Mouse (Mus musculus) heart, embryonic 14.5 days (tissue): ENCODE measurements around the gene Ubtf. TPM values are rescaled to one million over a fixed set of nuclear protein-coding genes. Genes with fewer than 3 reads are reported as not detected.

Experiments
- ATAC-seq: fragments of 200-750 bp; cut with Nextera tagmentation; 2 replicates; pipeline ENCODE4 v1.8.0; 2017; ENCODE audit warnings: low read depth, moderate TSS enrichment; ENCODE audit not compliant: insufficient number of reproducible peaks, insufficient read depth, low FRiP score
- H3K27ac ChIP-seq, 2 experiments: fragments of 200-500 bp in 1 of 2; fragments of 300-500 bp in 1 of 2; sonication (generic) in 1 of 2; replicated peaks in 1 of 2; 2 replicates each; pipeline ENCODE4 v1.5.1; 2012 to 2014; ENCODE audit warnings: low read depth in 2 of 2, low read length in 2 of 2, control low read depth in 1 of 2, mild to moderate bottlenecking in 1 of 2, mixed read lengths in 1 of 2; ENCODE audit not compliant: control insufficient read depth in 1 of 2, insufficient read depth in 1 of 2
- H3K27me3 ChIP-seq: fragments of 300-500 bp; sonication (generic); 2 replicates; pipeline ENCODE4 v1.6.1; 2014; ENCODE audit warnings: mild to moderate bottlenecking, low read length, control low read depth; ENCODE audit not compliant: control insufficient read depth, insufficient read depth
- H3K36me3 ChIP-seq: fragments of 300-500 bp; sonication (generic); 2 replicates; pipeline ENCODE4 v1.6.1; 2014; ENCODE audit warnings: mild to moderate bottlenecking, control low read depth, low read length, mixed read lengths; ENCODE audit not compliant: control insufficient read depth, insufficient read depth
- H3K4me1 ChIP-seq, 2 experiments: fragments of 200-500 bp in 1 of 2; fragments of 300-500 bp in 1 of 2; sonication (generic) in 1 of 2; 2 replicates each; pipeline ENCODE4 v1.6.1; 2012 to 2014; ENCODE audit warnings: low read length in 2 of 2, control low read depth in 1 of 2, mixed read lengths in 1 of 2; ENCODE audit not compliant: control insufficient read depth in 2 of 2, insufficient read depth in 2 of 2
- H3K4me2 ChIP-seq: fragments of 300-500 bp; sonication (generic); 2 replicates; pipeline ENCODE4 v1.6.1; 2014; ENCODE audit warnings: mild to moderate bottlenecking, low read length
- H3K4me3 ChIP-seq, 2 experiments: fragments of 200-500 bp in 1 of 2; fragments of 300-500 bp in 1 of 2; sonication (generic) in 1 of 2; 2 replicates each; pipeline ENCODE4 v1.5.1; 2012 to 2014; ENCODE audit warnings: low read length in 2 of 2, mild to moderate bottlenecking in 2 of 2, control low read depth in 1 of 2, low read depth in 1 of 2, moderate library complexity in 1 of 2; ENCODE audit not compliant: control insufficient read depth in 1 of 2, insufficient read depth in 1 of 2
- H3K9ac ChIP-seq: fragments of 300-500 bp; sonication (generic); 2 replicates; pipeline ENCODE4 v1.6.1; 2014; ENCODE audit warnings: mild to moderate bottlenecking, low read length
- H3K9me3 ChIP-seq: fragments of 300-500 bp; sonication (generic); 2 replicates; pipeline ENCODE4 v1.6.1; 2016; ENCODE audit warnings: low read length, control low read depth; ENCODE audit not compliant: control insufficient read depth
- WGBS: fragments of 180-500 bp; shearing (Covaris S2); extraction: QIAGEN DNeasy Blood & Tissue Kit; methylation state at CpG from one replicate; pipeline ENCODE4 v1.1.7; 2014; 5-methylcytosine and 5-hydroxymethylcytosine counted together
- polyA plus RNA-seq: library from polyadenylated mRNA; unstranded; fragments of >200 nt; fragmentation: Nextera tagmentation; extraction: Ambion mirVana; gene quantifications from 2 replicates; pipeline ENCODE4 v1.2.1, GENCODE M21; 2014

The Ubtf gene
- polyA plus RNA-seq, 1 experiment from 2014 or later: 53.6 TPM

DNA sequence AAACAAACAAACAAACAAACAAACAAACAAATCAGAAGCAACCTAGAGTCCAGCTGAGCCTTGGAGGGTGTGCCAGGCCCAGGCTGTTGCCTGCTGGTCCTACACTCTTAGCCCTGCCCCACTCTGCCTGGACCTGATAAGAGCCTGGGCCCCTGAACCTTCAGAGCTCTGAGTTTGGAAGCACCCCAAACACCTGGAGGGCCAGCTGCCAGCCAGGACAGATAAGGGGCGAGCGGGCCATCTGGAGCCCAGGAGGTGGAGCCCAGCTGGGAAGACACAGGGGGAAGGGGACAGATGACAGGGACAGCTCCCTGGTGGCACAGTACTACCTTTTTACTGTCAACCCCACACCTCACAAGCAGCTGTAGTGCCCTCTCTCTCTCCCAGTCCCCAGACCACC is 44.1 kb upstream of the Ubtf start:
- Histone ChIP-seq H3K36me3 (no peaks in the 10 kb centered on the region), H3K4me3 (no peak overlapping the region), H3K4me2 (no peak overlapping the region), H3K4me1 (no peaks in the 10 kb centered on the region; a peak in 1 of 4 replicates), H3K9ac (no peak overlapping the region), H3K27me3 (peaks cover 8% of the 10 kb centered on the region), H3K9me3 (no peaks in the 10 kb centered on the region), H3K27ac (no peak overlapping the region)
- 12% methylated on average over 2 of the region's 2 CpGs for WGBS
- 0 out of 2 replicates have a peak, but pooled peaks have one; percentile 28 for ATAC-seq

GRCm38 (mm10) chr11:102361776-102362495 is 42.4 kb upstream of the Ubtf start:
- no peak overlapping the region for H3K9ac ChIP-seq
- no peak overlapping the region for H3K27ac ChIP-seq
- ATAC-seq: no peak
- H3K27me3 ChIP-seq: peaks cover 18% of the 10 kb centered on the region
- no peak overlapping the region for H3K4me3 ChIP-seq
- 82% methylated on average over 8 of the region's 8 CpGs for WGBS
- H3K4me2 ChIP-seq: no peak overlapping the region
- H3K4me1 ChIP-seq: no peaks in the 10 kb centered on the region; a peak in 1 of 4 replicates
- H3K9me3 ChIP-seq: no peaks in the 10 kb centered on the region
- no peaks in the 10 kb centered on the region for H3K36me3 ChIP-seq

- Histone ChIP-seq H3K4me2 (no peak overlapping the region), H3K4me3 (no peak overlapping the region), H3K36me3 (no peaks in the 10 kb centered on the region), H3K9me3 (no peaks in the 10 kb centered on the region), H3K4me1 (no peaks in the 10 kb centered on the region), H3K9ac (no peak overlapping the region), H3K27ac (no peak overlapping the region), H3K27me3 (peaks cover 28% of the 10 kb centered on the region)
- no peak for ATAC-seq
- WGBS: 62% methylated on average over 10 of the region's 10 CpGs
Observed at GRCm38 (mm10) chr11:102358365-102358764, 38.8 kb upstream of the Ubtf start.

DNA sequence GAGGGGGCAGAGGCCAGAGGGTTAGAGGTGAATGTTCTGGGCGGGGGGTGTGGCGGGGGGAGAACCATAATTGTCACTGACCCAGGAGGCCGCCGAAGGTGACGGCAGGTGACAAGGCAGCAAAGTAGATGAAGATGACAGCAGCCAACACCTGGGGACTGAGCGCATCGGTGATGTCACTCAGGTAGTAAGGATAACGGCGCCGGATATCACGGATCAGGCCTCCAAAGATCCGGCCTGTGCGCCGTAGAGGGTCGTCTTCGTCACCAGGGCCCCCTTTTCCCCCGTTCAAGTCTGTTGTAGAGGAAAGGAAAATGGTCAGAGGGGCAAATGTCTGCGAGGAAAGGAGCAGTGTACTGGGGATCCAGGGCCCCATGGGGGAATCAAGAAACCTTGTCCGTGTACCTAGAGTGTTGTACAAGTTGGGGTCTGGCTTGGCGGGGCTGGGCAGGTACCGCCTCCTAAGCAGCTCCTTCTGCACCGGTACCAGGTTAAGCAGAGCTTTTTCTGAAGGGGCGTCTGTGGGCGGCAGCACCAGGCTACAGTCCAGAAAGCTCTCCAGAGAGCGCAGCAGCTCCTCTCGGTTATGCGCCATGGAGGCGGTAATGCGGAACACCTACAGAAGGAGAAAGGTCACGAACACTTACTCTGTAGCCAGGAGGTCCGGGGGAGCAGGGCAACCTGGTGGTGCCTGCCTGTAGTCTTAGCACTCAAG is 37.3 kb upstream of the Ubtf start:
- WGBS: 52% methylated on average over 31 of the region's 31 CpGs
- no peak for ATAC-seq
- Histone ChIP-seq H3K36me3 (no peaks in the 10 kb centered on the region), H3K4me3 (no peak overlapping the region), H3K4me2 (no peak overlapping the region), H3K4me1 (no peaks in the 10 kb centered on the region), H3K9ac (no peak overlapping the region), H3K9me3 (no peaks in the 10 kb centered on the region), H3K27me3 (peaks cover 34% of the 10 kb centered on the region), H3K27ac (no peak overlapping the region)

DNA sequence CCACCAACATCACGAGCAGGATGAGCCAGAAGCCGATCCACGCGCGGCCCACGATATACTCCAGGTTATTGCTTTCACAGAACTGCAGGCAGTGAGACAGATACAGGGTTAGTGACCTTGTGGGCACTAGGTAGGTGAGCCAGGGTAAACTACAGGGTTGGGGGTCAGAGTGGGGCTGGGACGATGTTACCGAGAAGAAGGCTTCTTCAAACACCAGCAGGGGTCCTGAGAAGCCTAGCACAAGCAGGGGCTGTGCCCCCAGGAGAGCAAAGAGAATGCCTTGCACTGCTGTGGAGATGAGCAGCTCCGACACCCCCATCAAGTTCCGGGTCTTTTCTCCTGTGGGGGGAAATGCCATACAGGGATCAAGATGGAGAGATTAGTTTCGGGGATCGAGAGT is 36.6 kb upstream of the Ubtf start:
- H3K36me3 ChIP-seq: no peaks in the 10 kb centered on the region
- no peaks in the 10 kb centered on the region for H3K4me1 ChIP-seq
- 65% methylated on average over 12 of the region's 12 CpGs for WGBS
- peaks cover 33% of the 10 kb centered on the region for H3K27me3 ChIP-seq
- no peak overlapping the region for H3K4me2 ChIP-seq
- no peak overlapping the region for H3K27ac ChIP-seq
- no peak for ATAC-seq
- no peak overlapping the region for H3K9ac ChIP-seq
- no peaks in the 10 kb centered on the region for H3K9me3 ChIP-seq
- H3K4me3 ChIP-seq: no peak overlapping the region

GRCm38 (mm10) chr11:102355501-102355900 is 36.0 kb upstream of the Ubtf start:
- Histone ChIP-seq H3K4me2 (no peak overlapping the region), H3K4me3 (no peak overlapping the region), H3K27ac (no peak overlapping the region), H3K9ac (no peak overlapping the region), H3K36me3 (no peaks in the 10 kb centered on the region), H3K9me3 (no peaks in the 10 kb centered on the region), H3K27me3 (peaks cover 34% of the 10 kb centered on the region), H3K4me1 (no peaks in the 10 kb centered on the region)
- no peak for ATAC-seq
- 78% methylated on average over 3 of the region's 3 CpGs for WGBS

DNA sequence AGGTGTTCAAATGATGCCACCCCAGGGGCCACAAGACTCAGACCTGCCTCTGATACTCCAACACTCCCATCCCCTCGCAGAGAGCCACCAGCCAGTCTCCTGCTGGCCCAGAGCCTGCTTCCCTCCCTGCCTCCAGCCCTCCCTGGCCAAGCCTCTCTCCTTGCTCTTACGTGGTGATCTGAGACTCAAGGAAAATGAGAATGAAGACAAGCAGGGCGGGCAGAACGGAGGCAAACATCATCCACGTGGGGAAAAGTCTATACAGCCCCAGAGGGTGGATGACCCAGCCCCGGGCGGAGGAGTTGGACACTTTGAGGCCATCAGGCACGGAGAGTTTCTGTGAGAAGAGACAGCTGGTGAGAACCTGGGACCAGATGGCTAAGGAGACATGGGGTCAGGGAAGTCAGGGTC is 33.5 kb upstream of the Ubtf start:
- Histone ChIP-seq H3K4me2 (no peak overlapping the region), H3K36me3 (no peaks in the 10 kb centered on the region), H3K27me3 (peaks cover 34% of the 10 kb centered on the region), H3K4me1 (no peaks in the 10 kb centered on the region), H3K4me3 (no peak overlapping the region), H3K27ac (no peak overlapping the region), H3K9me3 (no peaks in the 10 kb centered on the region), H3K9ac (no peak overlapping the region)
- WGBS: 39% methylated on average over 8 of the region's 8 CpGs
- ATAC-seq: no peak
